Mouse (Mus musculus) small intestine, adult 2 months (tissue): ENCODE results near the gene Ush2a. TPM values are rescaled to one million over a fixed set of nuclear protein-coding genes. Genes with fewer than 3 reads are reported as not detected.

Experiments used
- H3K27ac ChIP-seq: fragments of 200-500 bp; 2 replicates; pipeline ENCODE4 v1.5.1; 2012; ENCODE audit warnings: low read depth, low read length, control low read depth, inconsistent platforms; ENCODE audit not compliant: insufficient read depth
- H3K27me3 ChIP-seq: fragments of 200-500 bp; 2 replicates; pipeline ENCODE4 v1.6.1; 2012; ENCODE audit warnings: mild to moderate bottlenecking, moderate library complexity, low read length, inconsistent platforms; ENCODE audit not compliant: control insufficient read depth, insufficient read depth
- H3K36me3 ChIP-seq: fragments of 200-500 bp; 2 replicates; pipeline ENCODE4 v1.6.1; 2012; ENCODE audit warnings: mild to moderate bottlenecking, low read length, control low read depth, inconsistent platforms; ENCODE audit not compliant: control insufficient read depth, insufficient read depth
- H3K4me1 ChIP-seq: fragments of 200-500 bp; 2 replicates; pipeline ENCODE4 v1.6.1; 2012; ENCODE audit warnings: low read length, inconsistent platforms, mixed read lengths; ENCODE audit not compliant: control insufficient read depth, insufficient read depth, insufficient read length
- H3K4me3 ChIP-seq: fragments of 200-500 bp; 2 replicates; pipeline ENCODE4 v1.5.1; 2012; ENCODE audit warnings: low read depth, mild to moderate bottlenecking, control low read depth, inconsistent platforms, low read length, moderate library complexity
- CTCF ChIP-seq: fragments of 200-500 bp; IDR thresholded peaks from 2 replicates; pipeline ENCODE4 v1.5.1; 2012; ENCODE audit warnings: low read depth, mild to moderate bottlenecking, control low read depth, inconsistent platforms, low read length, moderate library complexity, mixed read lengths; ENCODE audit not compliant: insufficient replicate concordance, insufficient read length; ENCODE audit errors: extremely low read depth
- POLR2A ChIP-seq: fragments of 200-500 bp; IDR thresholded peaks from 2 replicates; pipeline ENCODE4 v1.6.1; 2012; ENCODE audit warnings: low read depth, mild to moderate bottlenecking, control low read depth, inconsistent platforms, low read length, moderate library complexity
- WGBS: fragments of 180-500 bp; shearing (Covaris S2); methylation state at CpG from one replicate; pipeline ENCODE4 v1.1.7; 2018; 5-methylcytosine and 5-hydroxymethylcytosine counted together
- polyA plus RNA-seq: library from polyadenylated mRNA; depleted of rRNA; stranded (reverse); fragments of >200 nt; gene quantifications from 2 replicates; pipeline ENCODE4 v1.2.3, GENCODE M21; 2012

Gene Ush2a
- polyA plus RNA-seq, 1 experiment: not detected

GRCm38 (mm10) chr1:188668513-188668912 lies 406.7 kb downstream of the Ush2a start:
- no peaks in the 10 kb centered on the region for H3K27me3 ChIP-seq
- no peak overlapping the region for H3K27ac ChIP-seq
- H3K4me3 ChIP-seq: no peak overlapping the region
- TF ChIP-seq CTCF (no peak), POLR2A (no peak)
- H3K36me3 ChIP-seq: no peaks in the 10 kb centered on the region
- 72% methylated on average over 12 of the region's 12 CpGs for WGBS
- H3K4me1 ChIP-seq: no peaks in the 10 kb centered on the region

DNA sequence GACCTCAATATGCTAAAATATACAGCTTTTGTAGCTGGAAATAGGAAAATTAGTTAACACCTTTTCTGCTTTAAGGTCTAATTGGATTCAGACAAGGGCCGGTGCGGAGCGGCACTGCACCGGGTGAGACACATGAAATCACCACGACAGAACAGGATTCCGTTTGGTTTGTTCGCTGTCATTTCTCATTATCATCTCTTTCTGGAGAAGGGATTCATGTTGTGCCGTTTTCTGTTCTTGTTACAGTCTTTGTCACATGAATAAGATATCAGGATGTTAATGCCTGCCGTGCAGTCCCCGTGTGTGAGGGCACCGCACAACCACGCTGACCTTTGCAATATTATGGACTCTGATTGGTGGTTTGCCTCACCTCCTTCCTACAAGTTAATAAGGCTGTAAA lies 411.0 kb downstream of the Ush2a start:
- no peak for TF ChIP-seq CTCF
- TF ChIP-seq POLR2A: no peak
- WGBS: 93% methylated on average over 12 of the region's 12 CpGs
- Histone ChIP-seq H3K4me3 (no peak overlapping the region), H3K27ac (no peak overlapping the region), H3K36me3 (no peaks in the 10 kb centered on the region), H3K27me3 (no peaks in the 10 kb centered on the region), H3K4me1 (no peaks in the 10 kb centered on the region)

- Histone ChIP-seq H3K4me1 (no peaks in the 10 kb centered on the region), H3K27me3 (no peaks in the 10 kb centered on the region), H3K36me3 (no peaks in the 10 kb centered on the region), H3K4me3 (no peak overlapping the region), H3K27ac (no peak overlapping the region)
- TF ChIP-seq POLR2A (no peak), CTCF (no peak)
- 57% methylated on average over 8 of the region's 8 CpGs for WGBS
These were observed 413.1 kb downstream of the Ush2a start for GRCm38 (mm10) chr1:188674640-188675510.

- H3K27ac ChIP-seq: no peak overlapping the region
- no peaks in the 10 kb centered on the region for H3K36me3 ChIP-seq
- no peak for TF ChIP-seq POLR2A
- no peak for TF ChIP-seq CTCF
- H3K4me3 ChIP-seq: no peak overlapping the region
- no peaks in the 10 kb centered on the region for H3K4me1 ChIP-seq
- WGBS: 78% methylated on average over 10 of the region's 10 CpGs
- no peaks in the 10 kb centered on the region for H3K27me3 ChIP-seq
These were observed 413.7 kb downstream of the Ush2a start for GRCm38 (mm10) chr1:188675511-188675863.

DNA sequence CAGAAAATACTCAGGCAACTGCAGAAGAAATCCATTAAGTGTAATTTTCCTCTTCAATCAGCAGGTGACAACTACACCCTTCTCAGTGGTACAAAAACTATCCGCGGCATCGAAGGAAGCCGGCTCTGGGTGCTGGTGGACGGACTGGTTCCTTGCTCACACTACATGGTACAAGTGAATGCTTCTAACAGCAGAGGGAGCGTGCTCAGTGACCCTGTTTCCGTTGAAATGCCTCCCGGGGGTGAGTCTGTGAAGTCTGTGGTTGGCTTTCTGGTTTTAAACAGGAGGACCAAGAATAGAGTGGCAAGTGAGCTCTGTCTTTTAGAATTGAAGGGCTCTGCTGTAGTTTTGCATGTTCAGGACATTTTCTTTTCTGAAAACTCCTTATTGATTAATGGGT lies 416.4 kb downstream of the Ush2a start:
- WGBS: 57% methylated on average over 8 of the region's 8 CpGs
- TF ChIP-seq CTCF (no peak), POLR2A (no peak)

GRCm38 (mm10) chr1:188686362-188686761 lies 424.5 kb downstream of the Ush2a start:
- no peak for TF ChIP-seq CTCF
- TF ChIP-seq POLR2A: no peak
- 94% methylated on average over 14 of the region's 14 CpGs for WGBS
- no peaks in the 10 kb centered on the region for H3K36me3 ChIP-seq

More for the DNA sequence above, 416.4 kb downstream of the Ush2a start:
- Histone ChIP-seq H3K36me3 (no peaks in the 10 kb centered on the region), H3K4me3 (no peak overlapping the region), H3K27me3 (no peaks in the 10 kb centered on the region), H3K27ac (no peak overlapping the region), H3K4me1 (no peaks in the 10 kb centered on the region)

DNA sequence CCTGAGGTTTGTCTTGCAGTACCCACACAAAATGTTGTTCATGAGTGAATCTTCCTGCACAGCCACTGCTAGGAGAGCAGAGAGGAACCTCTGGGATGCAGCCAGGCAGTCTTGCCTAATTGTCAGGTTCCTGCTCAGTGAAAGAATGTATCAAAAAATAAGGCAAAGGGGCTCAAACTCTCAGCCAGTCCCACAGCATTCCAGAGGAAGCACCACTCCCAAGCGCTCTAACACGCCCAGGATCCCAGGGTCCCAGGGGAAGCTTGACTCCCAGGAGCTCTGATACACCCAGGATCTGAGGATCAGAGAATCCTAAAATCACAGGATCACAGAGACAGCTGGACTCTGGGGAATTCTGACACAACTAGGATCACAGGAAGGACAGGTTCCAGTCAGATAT lies 434.5 kb downstream of the Ush2a start:
- WGBS: 72% methylated on average over 2 of the region's 2 CpGs
- H3K27ac ChIP-seq: no peak overlapping the region
- no peak overlapping the region for H3K4me3 ChIP-seq
- H3K27me3 ChIP-seq: no peaks in the 10 kb centered on the region
- no peaks in the 10 kb centered on the region for H3K36me3 ChIP-seq
- TF ChIP-seq POLR2A (no peak), CTCF (no peak)
- H3K4me1 ChIP-seq: no peaks in the 10 kb centered on the region

More at GRCm38 (mm10) chr1:188686362-188686761, 424.5 kb downstream of the Ush2a start:
- Histone ChIP-seq H3K4me3 (no peak overlapping the region), H3K27me3 (no peaks in the 10 kb centered on the region), H3K4me1 (no peaks in the 10 kb centered on the region), H3K27ac (no peak overlapping the region)
